Mouse (Mus musculus) forebrain, embryonic 11.5 days (tissue): ENCODE results near the gene BC005537. TPM values are rescaled to one million over a fixed set of nuclear protein-coding genes. Genes with fewer than 3 reads are reported as not detected.
A peak's percentile ranks its signal among the peaks of the same experiment; 100 is the strongest.

Source experiments
- ATAC-seq: fragments of 200-750 bp; cut with Nextera tagmentation; replicated peaks from 2 replicates; pipeline ENCODE4 v1.8.0; 2017; ENCODE audit warnings: moderate TSS enrichment; ENCODE audit not compliant: low FRiP score
- DNase-seq: peaks from one replicate; pipeline ENCODE4 v3.0.0-alpha.2; 2017; ENCODE audit warnings: low spot score
- H3K27ac ChIP-seq: fragments of 300-500 bp; sonication (generic); 2 replicates; pipeline ENCODE4 v1.5.1; 2014; ENCODE audit warnings: low read depth, low read length
- H3K27me3 ChIP-seq: fragments of 300-500 bp; sonication (generic); 2 replicates; pipeline ENCODE4 v1.6.1; 2014; ENCODE audit warnings: mild to moderate bottlenecking, low read length, mixed read lengths; ENCODE audit not compliant: control insufficient read depth, insufficient read depth
- H3K36me3 ChIP-seq: fragments of 300-500 bp; sonication (generic); 2 replicates; pipeline ENCODE4 v1.6.1; 2014; ENCODE audit warnings: mild to moderate bottlenecking, low read length, moderate library complexity, mixed read lengths; ENCODE audit not compliant: control insufficient read depth, insufficient read depth
- H3K4me1 ChIP-seq: fragments of 300-500 bp; sonication (generic); replicated peaks from 2 replicates; pipeline ENCODE4 v1.6.1; 2014; ENCODE audit warnings: low read length, mixed read lengths; ENCODE audit not compliant: control insufficient read depth, insufficient read depth
- H3K4me2 ChIP-seq: fragments of 300-500 bp; sonication (generic); 2 replicates; pipeline ENCODE4 v1.6.1; 2014; ENCODE audit warnings: low read depth, mild to moderate bottlenecking, low read length, moderate library complexity, mixed read lengths; ENCODE audit not compliant: severe bottlenecking
- H3K4me3 ChIP-seq: fragments of 300-500 bp; sonication (generic); 2 replicates; pipeline ENCODE4 v1.5.1; 2014; ENCODE audit warnings: low read depth, low read length
- H3K9ac ChIP-seq: fragments of 300-500 bp; sonication (generic); 2 replicates; pipeline ENCODE4 v1.6.1; 2014; ENCODE audit warnings: low read length
- H3K9me3 ChIP-seq: fragments of 300-500 bp; sonication (generic); 2 replicates; pipeline ENCODE4 v1.6.1; 2016; ENCODE audit warnings: low read length, mixed read lengths; ENCODE audit not compliant: control insufficient read depth
- WGBS: fragments of 180-500 bp; shearing (Covaris S2); extraction: QIAGEN DNeasy Blood & Tissue Kit; methylation state at CpG from one replicate; pipeline ENCODE4 v1.1.7; 2014; 5-methylcytosine and 5-hydroxymethylcytosine counted together
- polyA plus RNA-seq: library from polyadenylated mRNA; unstranded; fragments of >200 nt; fragmentation: Nextera tagmentation; extraction: Ambion mirVana; gene quantifications from 2 replicates; pipeline ENCODE4 v1.2.1, GENCODE M21; 2014

The BC005537 gene
- polyA plus RNA-seq, 1 experiment from 2014 or later = 27.5 TPM

DNA sequence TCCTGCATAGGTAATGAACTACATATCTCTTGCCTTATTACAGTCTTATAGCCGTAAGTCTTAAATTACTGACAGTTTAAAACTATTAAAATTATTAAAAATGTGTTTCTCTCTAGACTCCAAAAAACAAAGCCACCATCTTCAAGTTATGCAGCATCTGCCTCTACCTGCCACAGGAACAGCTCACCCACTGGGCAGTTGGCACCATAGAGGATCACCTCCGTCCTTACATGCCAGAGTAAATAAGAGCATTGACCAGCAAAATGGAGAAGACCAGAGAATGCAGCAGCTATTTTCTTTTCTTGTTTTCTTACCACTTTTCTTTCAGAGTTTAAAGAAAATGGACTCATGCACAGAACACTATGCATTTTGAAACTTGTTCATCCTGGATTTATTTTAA is 11.1 kb downstream of the BC005537 start:
- Histone ChIP-seq H3K36me3 (peaks cover 15% of the 10 kb centered on the region; the same call in 1 of the 2 replicates), H3K4me1 (no peaks in the 10 kb centered on the region), H3K4me3 (no peak overlapping the region), H3K9ac (no peak overlapping the region), H3K27ac (no peak overlapping the region), H3K27me3 (no peaks in the 10 kb centered on the region), H3K9me3 (no peaks in the 10 kb centered on the region), H3K4me2 (no peak overlapping the region)
- WGBS = 97% methylated on average over 2 of the region's 2 CpGs
- DNase-seq = no peak
- ATAC-seq = no peak

DNA sequence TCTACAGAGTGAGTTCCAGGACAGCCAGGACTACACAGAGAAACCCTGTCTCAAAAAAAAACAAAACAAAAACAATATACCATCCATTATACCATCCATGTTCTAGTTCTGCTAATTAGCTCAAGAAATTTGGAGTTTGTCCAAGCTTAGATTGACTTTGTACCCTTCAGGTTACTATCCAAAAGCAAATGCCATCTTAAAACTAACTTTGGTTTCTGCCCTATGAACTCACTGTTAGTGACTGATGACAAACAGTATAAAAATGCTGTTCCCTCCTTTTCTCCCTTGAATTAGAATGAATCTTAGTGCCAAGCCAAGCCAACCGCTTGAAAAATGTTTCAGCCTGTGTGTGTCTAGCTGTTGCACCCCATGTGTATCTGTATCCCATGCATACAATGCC is 13.2 kb downstream of the BC005537 start:
- H3K4me2 ChIP-seq = no peak overlapping the region
- WGBS = 82% methylated on average over 1 of the region's 1 CpGs
- no peak overlapping the region for H3K27ac ChIP-seq
- H3K4me3 ChIP-seq = no peak overlapping the region
- DNase-seq (no peak), ATAC-seq (no peak)
- peaks cover 11% of the 10 kb centered on the region; the same call in 1 of the 2 replicates for H3K36me3 ChIP-seq
- no peaks in the 10 kb centered on the region for H3K27me3 ChIP-seq
- H3K9ac ChIP-seq = no peak overlapping the region
- no peaks in the 10 kb centered on the region for H3K9me3 ChIP-seq
- no peaks in the 10 kb centered on the region for H3K4me1 ChIP-seq

DNA sequence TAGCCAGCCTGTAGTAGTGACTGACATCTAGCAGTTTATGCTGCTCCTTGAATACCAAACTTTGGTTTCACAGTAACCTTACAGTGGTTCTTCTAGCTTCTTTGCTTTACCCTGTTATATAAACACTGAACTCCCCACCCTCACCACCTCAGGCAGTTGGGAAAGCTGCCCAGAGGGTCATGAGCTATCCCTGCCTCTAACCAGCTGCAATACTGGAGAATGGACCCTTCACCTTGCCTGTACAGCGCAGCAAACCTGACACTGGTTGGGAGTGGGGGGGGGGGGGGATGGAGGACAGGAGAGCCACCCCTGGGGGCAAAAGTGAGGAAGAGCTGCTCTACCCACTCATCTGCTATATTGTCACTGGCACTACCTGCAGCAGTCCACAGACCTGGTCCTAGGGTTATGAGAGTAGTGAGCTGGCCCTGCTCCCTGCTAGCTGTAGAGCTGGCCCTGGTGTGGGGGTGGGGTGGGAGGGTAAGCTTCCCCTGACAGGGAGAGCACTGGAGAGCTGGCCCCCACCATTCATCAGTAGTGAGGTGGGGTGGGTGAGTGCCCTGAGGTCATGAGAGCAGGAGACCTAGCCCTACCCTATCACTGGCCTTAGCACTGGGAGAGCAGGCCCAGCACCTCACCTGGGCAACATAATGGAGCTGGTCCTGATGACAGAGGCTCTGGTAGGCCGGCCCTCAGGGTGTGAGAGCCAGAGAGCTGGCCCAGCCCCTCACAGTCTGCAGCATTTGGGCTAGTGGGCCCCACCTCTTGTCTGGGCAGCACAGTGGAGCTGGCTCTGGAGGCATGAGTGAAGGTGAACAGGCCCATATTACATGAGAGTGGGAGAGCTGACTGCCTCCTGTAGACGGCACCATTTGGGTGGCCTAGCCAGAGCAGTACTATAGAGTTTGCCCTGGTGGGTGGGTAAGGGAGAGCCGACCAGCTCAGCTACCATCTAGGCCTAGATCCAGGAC is 15.0 kb downstream of the BC005537 start:
- WGBS = 65% methylated on average over 4 of the region's 4 CpGs
- Histone ChIP-seq H3K36me3 (peaks cover 5% of the 10 kb centered on the region; the same call in 1 of the 2 replicates), H3K4me1 (no peaks in the 10 kb centered on the region), H3K9ac (no peak overlapping the region), H3K9me3 (no peaks in the 10 kb centered on the region), H3K4me2 (no peak overlapping the region), H3K27me3 (no peaks in the 10 kb centered on the region), H3K27ac (no peak overlapping the region), H3K4me3 (no peak overlapping the region)
- DNase-seq (peak; percentile 60), ATAC-seq (peak; percentile 72)

DNA sequence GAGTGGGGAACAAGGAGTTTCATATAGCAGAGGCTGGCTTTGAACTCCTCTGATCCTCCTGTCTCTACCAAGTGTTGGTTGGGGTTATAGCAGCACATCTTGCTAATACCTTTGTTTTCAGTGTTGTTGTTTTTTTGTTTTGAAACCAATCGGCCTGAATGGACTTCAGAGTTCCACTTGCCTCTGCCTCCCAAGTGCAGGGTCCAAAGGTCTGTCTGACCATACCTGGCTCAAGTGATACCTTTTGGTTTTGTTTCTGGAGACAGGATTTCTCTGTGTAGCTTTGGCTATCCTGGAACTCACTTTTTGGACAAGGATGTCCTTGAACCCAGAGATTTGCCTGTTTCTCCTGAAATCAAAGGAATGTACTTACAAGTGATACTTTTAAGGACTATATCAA is 18.5 kb downstream of the BC005537 start:
- H3K9ac ChIP-seq = no peak overlapping the region
- no peaks in the 10 kb centered on the region for H3K36me3 ChIP-seq
- no peak for ATAC-seq
- no peak for DNase-seq
- H3K4me1 ChIP-seq = no peaks in the 10 kb centered on the region
- no peak overlapping the region for H3K27ac ChIP-seq
- no peaks in the 10 kb centered on the region for H3K27me3 ChIP-seq
- 87% methylated on average over 1 of the region's 1 CpGs for WGBS
- H3K4me2 ChIP-seq = no peak overlapping the region
- H3K4me3 ChIP-seq = no peak overlapping the region
- no peaks in the 10 kb centered on the region for H3K9me3 ChIP-seq

DNA sequence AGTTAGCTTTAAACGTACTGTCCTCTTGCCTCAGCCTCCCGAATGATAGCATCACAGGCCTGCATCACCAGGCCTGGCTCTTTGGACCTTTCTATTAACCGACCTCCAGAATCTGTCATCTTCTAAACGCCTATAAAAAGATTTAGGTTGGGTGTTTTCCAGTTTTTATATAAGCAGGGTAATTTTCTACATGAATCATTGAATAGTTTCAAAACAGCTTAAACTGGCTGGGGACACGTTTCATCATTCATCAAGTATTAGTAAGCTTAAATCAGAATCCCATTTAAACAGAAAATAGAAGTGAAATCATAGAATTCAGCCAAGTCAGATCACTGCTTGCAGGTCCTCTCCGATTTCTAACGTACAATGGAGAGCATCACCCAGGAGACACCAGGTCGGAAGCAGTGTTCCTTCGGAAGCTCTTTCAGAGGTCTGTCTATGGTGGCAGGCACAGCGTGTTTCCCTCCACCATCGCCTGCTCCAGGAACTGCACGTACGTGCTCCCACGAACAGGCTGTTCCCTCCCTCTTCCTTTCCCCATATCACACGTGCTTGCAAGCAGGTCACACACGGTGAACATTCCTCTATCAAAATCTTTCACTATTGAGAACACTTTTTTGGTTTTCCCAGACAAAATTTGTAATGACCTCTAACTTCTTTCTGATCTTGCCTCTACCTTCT is 21.3 kb downstream of the BC005537 start:
- ATAC-seq (no peak), DNase-seq (no peak)
- H3K4me2 ChIP-seq = no peak overlapping the region
- no peak overlapping the region for H3K4me3 ChIP-seq
- 92% methylated on average over 16 of the region's 16 CpGs for WGBS
- no peaks in the 10 kb centered on the region for H3K27me3 ChIP-seq
- no peaks in the 10 kb centered on the region for H3K4me1 ChIP-seq
- no peaks in the 10 kb centered on the region for H3K9me3 ChIP-seq
- H3K9ac ChIP-seq = no peak overlapping the region
- H3K36me3 ChIP-seq = no peaks in the 10 kb centered on the region
- H3K27ac ChIP-seq = no peak overlapping the region

DNA sequence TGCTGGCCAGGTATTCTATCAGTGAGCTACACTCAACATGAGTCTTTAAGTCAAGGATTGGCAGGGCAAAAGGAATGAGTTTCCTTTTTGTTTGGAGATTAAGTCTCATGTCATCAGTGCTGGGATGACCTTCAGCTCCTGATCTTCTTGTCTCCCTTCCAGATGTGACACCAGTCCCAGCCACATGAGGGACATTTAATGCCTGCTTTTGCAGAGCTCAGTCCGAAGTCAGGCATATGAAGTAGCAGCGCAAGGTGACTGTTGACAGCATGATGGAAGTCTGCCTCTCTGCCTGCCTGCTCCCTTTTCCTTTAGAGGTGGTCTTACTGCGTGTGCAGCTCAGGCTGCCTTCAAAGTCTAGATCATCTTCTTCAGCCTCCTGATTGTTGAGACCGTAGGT is 23.2 kb downstream of the BC005537 start:
- 94% methylated on average over 4 of the region's 4 CpGs for WGBS
- H3K27ac ChIP-seq = no peak overlapping the region
- ATAC-seq (no peak), DNase-seq (no peak)
- H3K4me1 ChIP-seq = no peaks in the 10 kb centered on the region
- no peak overlapping the region for H3K4me2 ChIP-seq
- no peak overlapping the region for H3K9ac ChIP-seq
- H3K9me3 ChIP-seq = no peaks in the 10 kb centered on the region
- no peak overlapping the region for H3K4me3 ChIP-seq
- no peaks in the 10 kb centered on the region for H3K36me3 ChIP-seq
- no peaks in the 10 kb centered on the region for H3K27me3 ChIP-seq

DNA sequence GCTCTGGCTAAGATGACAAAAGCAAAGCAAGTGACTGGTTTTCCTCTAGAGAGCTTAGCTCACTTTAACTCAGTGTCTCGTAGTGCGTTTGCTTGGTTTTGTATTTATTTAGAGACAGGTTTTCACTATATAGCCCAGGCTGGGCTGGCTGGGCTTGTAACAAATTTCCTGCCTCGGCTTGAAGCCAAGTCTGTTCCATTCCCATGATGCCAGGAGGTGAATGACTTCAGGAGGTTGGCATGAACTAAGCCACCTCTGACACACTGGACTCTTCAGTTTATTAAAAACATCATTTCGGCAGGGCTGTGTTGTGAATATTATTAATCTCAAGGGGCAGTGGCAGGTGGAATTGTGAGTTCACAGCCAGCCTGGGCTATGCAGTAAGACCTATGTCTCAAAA is 24.1 kb downstream of the BC005537 start:
- Histone ChIP-seq H3K4me1 (0 out of 2 replicates have a peak, but pooled peaks cover under 1% of the 10 kb centered on the region), H3K4me2 (no peak overlapping the region), H3K27ac (no peak overlapping the region), H3K36me3 (no peaks in the 10 kb centered on the region), H3K4me3 (no peak overlapping the region), H3K27me3 (no peaks in the 10 kb centered on the region), H3K9me3 (no peaks in the 10 kb centered on the region), H3K9ac (no peak overlapping the region)
- WGBS = 91% methylated on average over 4 of the region's 4 CpGs
- ATAC-seq (no peak), DNase-seq (no peak)

DNA sequence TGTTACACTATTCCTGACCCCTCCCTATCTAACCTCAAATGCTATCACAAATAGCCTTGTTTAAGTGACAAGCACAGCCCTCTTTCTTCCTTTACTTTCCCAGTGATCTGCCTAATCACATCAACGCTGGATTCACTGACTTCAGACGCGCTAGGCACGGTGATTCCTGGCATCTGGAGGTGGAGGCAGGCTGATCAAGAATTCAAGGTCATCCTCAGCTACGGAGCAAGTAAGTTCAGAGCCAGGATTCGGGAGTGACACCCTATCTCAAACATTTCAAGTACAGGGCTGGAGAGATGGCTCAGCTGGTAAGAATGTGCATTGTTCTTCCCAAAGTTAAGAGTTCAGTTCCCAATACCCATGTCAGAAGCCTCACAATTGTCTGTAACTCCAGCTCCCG is 24.7 kb downstream of the BC005537 start:
- H3K4me1 ChIP-seq = 0 out of 2 replicates have a peak, but pooled peaks cover 2% of the 10 kb centered on the region
- H3K36me3 ChIP-seq = no peaks in the 10 kb centered on the region
- WGBS = 82% methylated on average over 7 of the region's 7 CpGs
- no peak for ATAC-seq
- no peak overlapping the region for H3K9ac ChIP-seq
- DNase-seq = no peak
- H3K4me3 ChIP-seq = no peak overlapping the region
- no peaks in the 10 kb centered on the region for H3K27me3 ChIP-seq
- no peak overlapping the region for H3K4me2 ChIP-seq
- no peak overlapping the region for H3K27ac ChIP-seq
- H3K9me3 ChIP-seq = no peaks in the 10 kb centered on the region
